ENCODE assay signal across 17 mouse cellular contexts in genomic region chr5:35611900-35612299, GRCm38 (mm10). TPM values are rescaled to one million over a fixed set of nuclear protein-coding genes. Genes with fewer than 3 reads are reported as not detected.
DNase-seq lines count a peak whose midpoint lies in the region; ATAC-seq and TF ChIP-seq lines count a peak whose summit lies in the region.
"Had no signal": no experiment of that assay in that cellular context is flagged by ENCODE, and none has a peak within 500 bp of the region (broad histone marks: within the 10 kb centered on the region; RNA-seq: fewer than 3 reads in every experiment).

No protein-coding gene starts in this region.

- no peak overlapping the region for H3K4me3 ChIP-seq in gastrocnemius, adult 2 months
- H3K4me3 ChIP-seq in kidney, postnatal 0 days (replicated peaks; ENCODE audit: low read depth, low read length), result no peak overlapping the region
- no peak overlapping the region for H3K4me3 ChIP-seq in kidney, embryonic 15.5 days (replicated peaks)
- no peak overlapping the region for H3K4me3 ChIP-seq in lung, postnatal 0 days (ENCODE audit: low read depth, low read length)
- H3K4me3 ChIP-seq: forebrain, embryonic 15.5 days; heart, embryonic 10.5 days; midbrain, embryonic 13.5 days had no signal

- H3K9ac ChIP-seq in kidney, postnatal 0 days (ENCODE audit: low read depth, low read length), result no peak overlapping the region
- no peak overlapping the region for H3K9ac ChIP-seq in kidney, embryonic 15.5 days
- H3K9ac ChIP-seq in lung, postnatal 0 days (replicated peaks; ENCODE audit: low read depth), result no peak overlapping the region
- H3K9ac ChIP-seq: forebrain, embryonic 15.5 days; liver, embryonic 14.5 days; midbrain, embryonic 13.5 days had no signal

- H3K27me3 ChIP-seq in kidney, postnatal 0 days (ENCODE audit: insufficient read depth, low read length), result no peaks in the 10 kb centered on the region
- no peaks in the 10 kb centered on the region for H3K27me3 ChIP-seq in kidney, embryonic 15.5 days
- H3K27me3 ChIP-seq in lung, postnatal 0 days (replicated peaks; ENCODE audit: insufficient read depth, low read length), result no peaks in the 10 kb centered on the region
- H3K27me3 ChIP-seq: forebrain, embryonic 15.5 days; midbrain, embryonic 13.5 days had no signal

- H3K27ac ChIP-seq in gastrocnemius, adult 2 months, result no peak overlapping the region
- H3K27ac ChIP-seq in kidney, postnatal 0 days, result no peak overlapping the region
- H3K27ac ChIP-seq in kidney, embryonic 15.5 days, result no peak overlapping the region
- H3K27ac ChIP-seq in lung, postnatal 0 days (ENCODE audit: low read length), result no peak overlapping the region
- H3K27ac ChIP-seq: forebrain, embryonic 15.5 days; heart, embryonic 10.5 days; liver, embryonic 14.5 days; macrophage; midbrain, embryonic 13.5 days had no signal

- TF ChIP-seq CTCF in gastrocnemius, adult 2 months (IDR thresholded peaks at IDR 0.05), result peak; percentile 10; the same call in 1 of the 2 replicates
- 0 out of 2 replicates have a peak, but pooled peaks have one; percentile 7 for TF ChIP-seq CTCF in kidney, postnatal 0 days (IDR thresholded peaks at IDR 0.05; ENCODE audit: low read depth)
- no peak for TF ChIP-seq CTCF in lung, postnatal 0 days (IDR thresholded peaks at IDR 0.05)

- DNase-seq in gastrocnemius, adult 2 months, result peak; percentile 53
- no peak for DNase-seq in gastrocnemius, adult 18-20 months (ENCODE audit: low spot score)
- no peak for DNase-seq in kidney, postnatal 0 days (ENCODE audit: low spot score)
- peak; percentile 28 for DNase-seq in lung, postnatal 36 days
- no peak for DNase-seq in lung, postnatal 0 days (ENCODE audit: low spot score)
- DNase-seq in spleen, postnatal 4 days (ENCODE audit: low spot score in 2 of 2), result no peak
- DNase-seq: adrenal gland, adult 2 months; cerebellum, adult 11-12 months; retina, postnatal 1 day; thymus, postnatal 36 days had no signal

- peaks cover 3% of the 10 kb centered on the region; the same call in 1 of the 2 replicates for H3K36me3 ChIP-seq in kidney, postnatal 0 days (ENCODE audit: insufficient read depth, low read length)
- H3K36me3 ChIP-seq in kidney, embryonic 15.5 days, result no peaks in the 10 kb centered on the region
- no peaks in the 10 kb centered on the region for H3K36me3 ChIP-seq in lung, postnatal 0 days (ENCODE audit: insufficient read depth, low read length)
- H3K36me3 ChIP-seq: forebrain, embryonic 15.5 days; heart, embryonic 10.5 days had no signal

- intact Hi-C loops in gastrocnemius, adult 2 months (cut with DNase I), result loop anchor here (5.0 kb wide), 1 partner anchor 60 kb away; no protein-coding TSS in a partner anchor

- no peak for ATAC-seq in kidney, postnatal 0 days (replicated peaks; ENCODE audit: low FRiP score, low read depth)
- ATAC-seq in kidney, embryonic 15.5 days (replicated peaks; ENCODE audit: low FRiP score), result no peak
- ATAC-seq in lung, postnatal 0 days, result no peak
- ATAC-seq: forebrain, embryonic 15.5 days; inflammation-experienced regulatory T-cells, adult 6 months; midbrain, embryonic 13.5 days had no signal

- no peaks in the 10 kb centered on the region for H3K9me3 ChIP-seq in kidney, postnatal 0 days (replicated peaks; ENCODE audit: low read length)
- no peaks in the 10 kb centered on the region for H3K9me3 ChIP-seq in kidney, embryonic 15.5 days (replicated peaks)
- H3K9me3 ChIP-seq in lung, postnatal 0 days (ENCODE audit: low read length), result no peaks in the 10 kb centered on the region
- H3K9me3 ChIP-seq: forebrain, embryonic 15.5 days; heart, embryonic 10.5 days; midbrain, embryonic 13.5 days had no signal

- no peak for TF ChIP-seq EP300 in lung, postnatal 0 days (IDR thresholded peaks at IDR 0.05)

- H3K4me2 ChIP-seq in kidney, postnatal 0 days (ENCODE audit: low read length), result no peak overlapping the region
- no peak overlapping the region for H3K4me2 ChIP-seq in kidney, embryonic 15.5 days
- H3K4me2 ChIP-seq in lung, postnatal 0 days (replicated peaks; ENCODE audit: low read depth, low read length), result no peak overlapping the region
- H3K4me2 ChIP-seq: forebrain, embryonic 15.5 days; midbrain, embryonic 13.5 days had no signal

- H3K4me1 ChIP-seq in kidney, postnatal 0 days (replicated peaks; ENCODE audit: insufficient read depth, low read length), result peaks cover 15% of the 10 kb centered on the region; the same call in 1 of the 2 replicates
- H3K4me1 ChIP-seq in kidney, embryonic 15.5 days, result peaks cover 38% of the 10 kb centered on the region
- no peaks in the 10 kb centered on the region for H3K4me1 ChIP-seq in lung, postnatal 0 days (ENCODE audit: insufficient read depth, low read depth, low read length)

- 77% methylated on average over 11 of the region's 11 CpGs for WGBS in kidney, postnatal 0 days
- WGBS in kidney, embryonic 15.5 days, result 83% methylated on average over 11 of the region's 11 CpGs
- WGBS in lung, postnatal 0 days, result 71% methylated on average over 11 of the region's 11 CpGs

RNA-seq across cellular contexts. Expression of gene Acox3, which starts 29.1 kb away (rescaled TPM):
- 10 to 100 TPM; 15.4 to 18.0 TPM for total RNA-seq in gastrocnemius, adult 2 months (2021)
- total RNA-seq in gastrocnemius, adult 18-20 months (2021), result 10 to 100 TPM; 17.3 to 18.2 TPM
- polyA plus RNA-seq in kidney, postnatal 0 days (2015; fragmentation: Nextera tagmentation; extraction: Ambion mirVana), result 15.0 and 15.5 TPM in 2 replicates
- 12.1 and 12.5 TPM in 2 replicates for polyA plus RNA-seq in kidney, embryonic 15.5 days (2015; fragmentation: Nextera tagmentation; extraction: Ambion mirVana)
- 15.0 and 15.9 TPM in 2 replicates for polyA plus RNA-seq in lung, postnatal 0 days (2015; fragmentation: Nextera tagmentation; extraction: Ambion mirVana)

RNA-seq across cellular contexts. Expression of gene Trmt44, which starts 37.0 kb away (rescaled TPM):
- total RNA-seq in gastrocnemius, adult 2 months (2021), result 1 to 10 TPM; 1.5 to 1.6 TPM
- 1 to 10 TPM; 1.7 TPM for total RNA-seq in gastrocnemius, adult 18-20 months (2021)
- polyA plus RNA-seq in kidney, postnatal 0 days (2015; fragmentation: Nextera tagmentation; extraction: Ambion mirVana), result 4.2 and 5.4 TPM in 2 replicates
- 8.3 and 10.1 TPM in 2 replicates for polyA plus RNA-seq in kidney, embryonic 15.5 days (2015; fragmentation: Nextera tagmentation; extraction: Ambion mirVana)
- 3.4 and 4.4 TPM in 2 replicates for polyA plus RNA-seq in lung, postnatal 0 days (2015; fragmentation: Nextera tagmentation; extraction: Ambion mirVana)

Comparison
In these comparisons a context has a peak if more than half of its experiments do, and no peak if none do; other contexts are left out.
1. DNase-seq: peak in gastrocnemius, adult 2 months (single experiment) and lung, postnatal 36 days (single experiment); none in gastrocnemius, adult 18-20 months (single experiment), kidney, postnatal 0 days (single experiment), lung, postnatal 0 days (single experiment) and spleen, postnatal 4 days (0 of 2).